7 mouse cellular contexts compared by ENCODE assay signal in the genomic region with DNA sequence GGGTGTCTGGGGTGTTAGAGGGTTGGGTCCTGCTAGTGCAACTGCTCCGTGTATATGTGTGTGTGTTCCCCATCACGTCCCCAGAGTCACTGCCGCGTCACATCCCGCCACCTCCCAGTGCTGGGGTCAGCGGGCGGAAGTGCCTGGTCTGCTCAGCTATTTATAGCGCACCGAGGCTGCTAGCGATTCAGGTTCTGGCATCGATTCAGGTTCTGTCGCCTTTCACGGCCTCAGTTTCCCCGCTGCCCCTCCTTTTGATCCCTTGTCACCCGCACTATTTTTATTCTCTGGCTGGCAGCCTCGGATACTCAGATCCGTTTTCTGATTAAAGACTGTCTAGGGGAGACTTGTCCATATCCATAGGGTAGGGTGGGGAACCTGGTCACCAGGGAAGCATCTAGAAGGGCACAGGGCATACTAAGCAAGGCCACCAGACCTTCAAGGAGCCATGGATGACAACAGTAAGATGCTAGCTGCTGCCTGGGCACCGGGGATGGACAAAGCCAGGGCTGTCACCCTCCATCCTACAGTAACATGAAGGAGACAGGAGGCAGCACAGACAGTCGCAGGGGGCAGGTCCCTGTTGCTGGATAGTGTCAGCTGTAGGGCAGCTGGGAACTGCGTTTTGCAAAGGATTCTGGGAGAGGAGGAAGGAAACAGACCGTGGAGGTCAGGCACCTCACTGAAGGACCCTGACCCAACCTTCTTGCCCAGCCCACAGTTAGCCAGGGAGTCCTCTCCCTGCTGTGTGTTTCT. TPM values are rescaled to one million over a fixed set of nuclear protein-coding genes. Genes with fewer than 3 reads are reported as not detected.
A peak's percentile ranks its signal among the peaks of the same experiment; 100 is the strongest.
DNase-seq lines count a peak whose midpoint lies in the region; ATAC-seq lines count a peak whose summit lies in the region.

No protein-coding gene starts in this region.

- H3K9ac ChIP-seq in heart, embryonic 15.5 days = peak overlapping the region; percentile 37
- no peak overlapping the region for H3K9ac ChIP-seq in limb, embryonic 13.5 days

- peaks cover 63% of the 10 kb centered on the region for H3K4me1 ChIP-seq in heart, embryonic 15.5 days (replicated peaks)
- peaks cover 38% of the 10 kb centered on the region for H3K4me1 ChIP-seq in limb, embryonic 13.5 days

- peaks cover 10% of the 10 kb centered on the region; the same call in 1 of the 2 replicates for H3K27me3 ChIP-seq in heart, embryonic 15.5 days
- peaks cover 84% of the 10 kb centered on the region for H3K27me3 ChIP-seq in limb, embryonic 13.5 days

- DNase-seq in right cerebral cortex, postnatal 14 days = peak; percentile 52
- no peak for DNase-seq in right cerebral cortex, postnatal 25 days
- DNase-seq in cerebellum, adult 8-10 months = peak; percentile 46
- peak; percentile 74 to 83 for DNase-seq in natural killer cell, adult 2 months (ENCODE audit: low spot score in 2 of 2)
- no peak for DNase-seq in urinary bladder, postnatal 4 days (ENCODE audit: low spot score in 2 of 2)

- peak; percentile 58; the same call in 1 of the 2 replicates for ATAC-seq in heart, embryonic 15.5 days (replicated peaks; ENCODE audit: insufficient number of reproducible peaks, insufficient read depth, low FRiP score, low read depth)
- ATAC-seq in limb, embryonic 13.5 days (ENCODE audit: low FRiP score, low read depth) = no peak

- H3K4me2 ChIP-seq in heart, embryonic 15.5 days = peak overlapping the region; percentile 58
- peak overlapping the region; percentile 40 for H3K4me2 ChIP-seq in limb, embryonic 13.5 days (replicated peaks)

- peak overlapping the region; percentile 69 for H3K27ac ChIP-seq in heart, embryonic 15.5 days
- H3K27ac ChIP-seq in limb, embryonic 13.5 days = no peak overlapping the region

- WGBS in heart, embryonic 15.5 days = under 1% methylated on average over 21 of the region's 21 CpGs
- WGBS in limb, embryonic 13.5 days = 2% methylated on average over 21 of the region's 21 CpGs

- H3K36me3 ChIP-seq in heart, embryonic 15.5 days = no peaks in the 10 kb centered on the region
- H3K36me3 ChIP-seq in limb, embryonic 13.5 days = no peaks in the 10 kb centered on the region

- H3K4me3 ChIP-seq in heart, embryonic 15.5 days = peak overlapping the region; percentile 28
- no peak overlapping the region; the same call in 1 of the 2 replicates for H3K4me3 ChIP-seq in limb, embryonic 13.5 days

- no peaks in the 10 kb centered on the region for H3K9me3 ChIP-seq in heart, embryonic 15.5 days (replicated peaks)
- no peaks in the 10 kb centered on the region for H3K9me3 ChIP-seq in limb, embryonic 13.5 days

RNA-seq across cellular contexts. Expression of a gene that starts 3.2 kb away (rescaled TPM):
- polyA plus RNA-seq in heart, embryonic 15.5 days (2015; fragmentation: Nextera tagmentation; extraction: Ambion mirVana) = 0.49 and 0.75 TPM in 2 replicates
- 0.75 and 0.77 TPM in 2 replicates for polyA plus RNA-seq in limb, embryonic 13.5 days (2015; fragmentation: Nextera tagmentation; extraction: Ambion mirVana)

RNA-seq across cellular contexts. Expression of a gene that starts 7.7 kb away (rescaled TPM):
- 6.9 and 11.4 TPM in 2 replicates for polyA plus RNA-seq in heart, embryonic 15.5 days (2015; fragmentation: Nextera tagmentation; extraction: Ambion mirVana)
- polyA plus RNA-seq in limb, embryonic 13.5 days (2015; fragmentation: Nextera tagmentation; extraction: Ambion mirVana) = 3.4 and 4.2 TPM in 2 replicates

RNA-seq across cellular contexts. Expression of a gene that starts 20.6 kb away (rescaled TPM):
- polyA plus RNA-seq in heart, embryonic 15.5 days (2015; fragmentation: Nextera tagmentation; extraction: Ambion mirVana) = 1.7 and 3.8 TPM in 2 replicates
- 0.48 and 0.55 TPM in 2 replicates for polyA plus RNA-seq in limb, embryonic 13.5 days (2015; fragmentation: Nextera tagmentation; extraction: Ambion mirVana)

RNA-seq across cellular contexts. Expression of a gene that starts 33.2 kb away (rescaled TPM):
- polyA plus RNA-seq in heart, embryonic 15.5 days (2015; fragmentation: Nextera tagmentation; extraction: Ambion mirVana) = 3.4 and 4.0 TPM in 2 replicates
- 0.77 and 0.92 TPM in 2 replicates for polyA plus RNA-seq in limb, embryonic 13.5 days (2015; fragmentation: Nextera tagmentation; extraction: Ambion mirVana)

RNA-seq across cellular contexts. Expression of a gene that starts 57.1 kb away (rescaled TPM):
- 1.9 and 13.2 TPM in 2 replicates for polyA plus RNA-seq in heart, embryonic 15.5 days (2015; fragmentation: Nextera tagmentation; extraction: Ambion mirVana)
- 4.0 and 4.8 TPM in 2 replicates for polyA plus RNA-seq in limb, embryonic 13.5 days (2015; fragmentation: Nextera tagmentation; extraction: Ambion mirVana)

Comparison
In these comparisons a context has a peak if more than half of its experiments do, and no peak if none do; other contexts are left out.
1. DNase-seq: peak in right cerebral cortex, postnatal 14 days (single experiment), cerebellum, adult 8-10 months (single experiment) and natural killer cell, adult 2 months (2 of 2); none in right cerebral cortex, postnatal 25 days (single experiment) and urinary bladder, postnatal 4 days (0 of 2).